Mouse (Mus musculus) kidney, adult 9 months (tissue): ENCODE measurements around the gene Msantd4.
A peak's percentile ranks its signal among the peaks of the same experiment; 100 is the strongest.
"Not testable (repeated sequence)": the region's sequence is repeated elsewhere in the genome, so short reads cannot be mapped to it uniquely, and the experiment has no call there.

Source experiments
- DNase-seq: peaks from one replicate; pipeline ENCODE4 v3.0.0; 2022

The Msantd4 gene

DNA sequence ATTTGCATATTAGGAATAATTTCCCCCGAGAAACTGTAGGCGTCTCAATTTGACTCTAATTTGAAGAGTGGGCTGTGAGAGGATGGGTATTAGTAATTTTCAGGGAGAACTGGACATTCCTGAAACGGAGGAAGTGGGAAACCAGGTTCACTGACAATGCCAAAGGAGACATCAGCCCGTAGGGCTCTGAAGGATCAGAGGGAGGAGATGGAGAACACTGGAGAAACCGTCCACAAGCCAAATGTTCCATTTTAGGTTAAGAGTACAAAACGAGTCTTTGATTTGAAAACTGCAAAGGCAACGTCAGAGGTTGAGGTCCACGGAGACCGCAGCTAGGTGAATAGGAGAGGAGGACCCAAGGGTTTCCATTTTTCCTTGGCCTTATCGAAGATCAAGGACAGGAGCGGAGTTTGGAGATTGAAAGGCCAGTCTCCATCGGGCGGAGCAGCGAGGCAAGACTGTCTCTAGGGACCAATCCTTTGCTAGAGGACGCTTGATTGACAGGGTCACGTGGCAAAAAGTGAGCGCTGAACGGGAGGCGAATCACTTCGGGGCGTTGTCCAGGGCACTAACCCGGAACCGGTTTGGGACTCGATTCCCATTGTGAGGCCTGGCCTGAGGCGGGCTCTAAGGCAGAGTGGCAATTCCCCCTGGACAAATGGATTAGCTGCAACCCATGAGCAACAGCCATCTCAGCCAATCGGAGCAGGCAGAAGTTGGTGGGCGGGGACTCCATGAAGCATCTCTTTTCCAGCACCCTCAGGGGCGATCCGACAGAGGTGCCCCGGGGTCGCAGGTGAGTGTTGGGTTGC lies at the start of gene Msantd4:
Gene Msantd4, plus strand, starts transcription at position 735 of the 812 bp plus-strand sequence.
- DNase-seq, result peak; percentile 99

DNA sequence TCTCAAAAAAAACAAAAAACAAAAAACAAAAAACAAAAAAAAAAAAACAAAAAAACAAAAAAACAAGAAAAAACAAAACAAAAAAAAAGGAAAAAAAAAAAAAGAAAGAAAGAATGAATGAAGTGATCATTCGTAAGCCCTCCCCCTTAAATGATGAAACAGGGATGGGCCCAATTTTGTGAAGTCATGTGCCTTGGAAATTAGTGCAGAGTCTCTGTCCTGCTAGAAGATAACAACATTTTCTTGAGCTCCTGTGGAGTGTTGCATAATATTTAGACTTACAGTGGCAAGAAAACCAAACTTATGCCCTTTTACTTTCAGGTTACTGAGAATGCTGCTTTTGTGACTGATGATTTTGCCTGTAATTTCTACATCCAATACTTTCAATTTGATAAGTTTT lies 23.2 kb upstream of the Msantd4 start:
- no peak for DNase-seq

DNA sequence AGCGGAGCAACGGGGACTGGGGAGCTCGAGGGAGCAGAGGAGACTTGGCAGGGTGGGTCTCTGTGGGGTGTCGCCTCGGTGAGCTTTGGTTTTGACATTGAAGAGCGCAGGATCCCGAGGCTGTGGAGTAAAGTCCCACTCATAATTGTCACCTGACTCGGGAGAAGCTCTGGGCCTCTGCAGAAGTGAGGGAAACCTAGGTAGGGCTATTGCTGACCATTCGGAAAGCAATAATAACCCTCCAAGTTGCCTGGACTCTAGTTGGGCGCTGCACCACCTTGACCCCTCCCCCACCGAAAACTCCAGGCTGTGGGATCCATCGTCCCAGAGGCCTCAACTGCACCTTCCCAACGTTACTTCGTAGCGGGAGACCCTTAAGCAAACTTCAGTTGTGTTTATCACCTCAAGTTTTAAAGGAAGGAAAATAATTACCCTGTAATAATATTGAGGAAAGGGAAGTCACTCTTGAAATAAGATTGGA lies 318 bp downstream of the Msantd4 start:
- no peak for DNase-seq

DNA sequence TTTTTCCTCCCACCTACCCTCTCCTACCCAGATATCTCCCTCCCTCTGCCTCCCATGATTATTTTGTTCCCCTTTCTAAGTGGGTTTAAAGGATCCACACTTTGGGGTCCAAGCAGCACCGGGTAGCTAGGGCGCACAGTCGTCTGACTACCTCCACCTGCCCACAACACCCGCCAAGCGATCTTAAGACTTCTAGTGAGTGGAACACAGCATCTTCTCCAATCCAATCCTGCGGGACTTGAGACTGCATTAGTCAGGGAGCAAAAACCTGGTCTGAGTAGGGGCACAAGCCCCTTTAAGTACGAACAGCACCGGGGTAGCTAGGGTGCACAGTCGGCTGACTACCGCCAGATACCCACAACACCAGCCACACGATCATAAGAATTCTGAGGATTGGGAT lies 24.4 kb downstream of the Msantd4 start:
- not testable (repeated sequence) for DNase-seq
